Mouse (Mus musculus) limb, embryonic 11.5 days (tissue): Measurements from ENCODE around the gene Ppp1r3c. TPM values are rescaled to one million over a fixed set of nuclear protein-coding genes. Genes with fewer than 3 reads are reported as not detected.

ENCODE experiments used
- ATAC-seq: fragments of 200-750 bp; cut with Nextera tagmentation; 2 replicates; pipeline ENCODE4 v1.8.0; 2017; ENCODE audit warnings: low read depth; ENCODE audit not compliant: insufficient number of reproducible peaks, low FRiP score, low TSS enrichment
- DNase-seq: peaks from one replicate; pipeline ENCODE4 v3.0.0-alpha.2; 2015; ENCODE audit warnings: low spot score
- H3K27ac ChIP-seq: fragments of 300-500 bp; sonication (generic); replicated peaks from 2 replicates; pipeline ENCODE4 v1.5.1; 2014; ENCODE audit warnings: low read depth, mild to moderate bottlenecking, low read length
- H3K27me3 ChIP-seq: fragments of 300-500 bp; sonication (generic); 2 replicates; pipeline ENCODE4 v1.6.1; 2014; ENCODE audit warnings: mild to moderate bottlenecking, low read length, mixed read lengths; ENCODE audit not compliant: control insufficient read depth, insufficient read depth
- H3K36me3 ChIP-seq: fragments of 300-500 bp; sonication (generic); 2 replicates; pipeline ENCODE4 v1.6.1; 2014; ENCODE audit warnings: mild to moderate bottlenecking, low read length, moderate library complexity, mixed read lengths; ENCODE audit not compliant: control insufficient read depth, insufficient read depth
- H3K4me1 ChIP-seq: fragments of 300-500 bp; sonication (generic); 2 replicates; pipeline ENCODE4 v1.6.1; 2014; ENCODE audit warnings: low read length, mixed read lengths; ENCODE audit not compliant: control insufficient read depth, insufficient read depth
- H3K4me2 ChIP-seq: fragments of 300-500 bp; sonication (generic); 2 replicates; pipeline ENCODE4 v1.6.1; 2014; ENCODE audit warnings: low read depth, mild to moderate bottlenecking, moderate library complexity; ENCODE audit not compliant: severe bottlenecking
- H3K4me3 ChIP-seq: fragments of 300-500 bp; sonication (generic); 2 replicates; pipeline ENCODE4 v1.5.1; 2014; ENCODE audit warnings: low read depth, low read length
- H3K9ac ChIP-seq: fragments of 300-500 bp; sonication (generic); 2 replicates; pipeline ENCODE4 v1.6.1; 2014; ENCODE audit warnings: mild to moderate bottlenecking, low read length
- H3K9me3 ChIP-seq: fragments of 300-500 bp; sonication (generic); 2 replicates; pipeline ENCODE4 v1.6.1; 2016; ENCODE audit warnings: low read length; ENCODE audit not compliant: control insufficient read depth
- WGBS: fragments of 180-500 bp; shearing (Covaris S2); extraction: QIAGEN DNeasy Blood & Tissue Kit; methylation state at CpG from one replicate; pipeline ENCODE4 v1.1.7; 2014; 5-methylcytosine and 5-hydroxymethylcytosine counted together
- polyA plus RNA-seq: library from polyadenylated mRNA; unstranded; fragments of >200 nt; fragmentation: Nextera tagmentation; extraction: Ambion mirVana; gene quantifications from 2 replicates; pipeline ENCODE4 v1.2.1, GENCODE M21; 2014

Ppp1r3c gene
- polyA plus RNA-seq, 1 experiment from 2014 or later, result 2.7 TPM

DNA sequence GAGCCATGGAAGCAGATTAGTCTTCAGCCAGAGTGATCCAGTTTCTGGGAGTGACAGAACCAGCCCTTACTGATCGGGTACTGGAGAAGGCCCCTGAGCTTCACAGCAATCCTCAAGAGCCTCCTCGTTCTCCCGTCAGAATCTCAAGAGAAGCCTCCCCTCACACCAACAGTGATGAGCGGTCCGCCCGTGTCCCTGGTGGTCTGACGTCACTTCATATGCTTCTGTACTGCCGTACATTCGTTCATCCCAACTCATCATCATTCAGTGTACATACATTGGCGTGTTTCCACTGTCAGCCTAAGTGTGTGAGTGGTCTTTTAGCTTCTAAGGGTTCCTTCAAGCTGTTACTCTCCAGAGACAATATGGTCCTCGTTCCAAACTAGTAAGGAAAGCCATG is 50.4 kb downstream of the Ppp1r3c start:
- no peak for ATAC-seq
- DNase-seq, result no peak
- whole genome bisulfite sequencing, result 94% methylated on average over 11 of the region's 11 CpGs
- Histone ChIP-seq H3K36me3 (no peaks in the 10 kb centered on the region), H3K9ac (no peak overlapping the region), H3K9me3 (no peaks in the 10 kb centered on the region), H3K4me2 (no peak overlapping the region), H3K27me3 (no peaks in the 10 kb centered on the region), H3K4me1 (no peaks in the 10 kb centered on the region), H3K27ac (no peak overlapping the region), H3K4me3 (no peak overlapping the region)

DNA sequence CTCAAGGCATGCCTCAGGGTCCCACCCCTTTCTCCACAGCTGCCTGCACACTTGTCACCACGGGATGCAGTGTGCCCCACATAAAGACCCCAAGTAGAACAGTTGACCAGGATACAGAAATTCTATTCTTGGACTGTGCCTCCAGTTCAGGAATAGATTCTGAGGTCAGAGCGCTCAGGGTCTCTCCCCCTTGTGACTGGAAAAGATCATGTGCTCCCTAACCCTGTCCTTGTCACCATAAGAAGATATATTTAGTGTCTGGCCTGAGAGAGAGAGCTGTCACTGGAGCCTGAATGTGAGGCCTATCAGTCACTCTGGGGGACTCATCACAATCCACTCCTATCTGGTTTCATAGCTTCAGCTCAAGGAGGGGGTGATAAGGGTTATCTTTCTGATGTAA is 53.9 kb downstream of the Ppp1r3c start:
- no peaks in the 10 kb centered on the region for H3K36me3 ChIP-seq
- H3K27ac ChIP-seq, result no peak overlapping the region
- ATAC-seq (no peak), DNase-seq (no peak)
- H3K9ac ChIP-seq, result no peak overlapping the region
- H3K4me2 ChIP-seq, result no peak overlapping the region
- no peaks in the 10 kb centered on the region for H3K27me3 ChIP-seq
- 83% methylated on average over 2 of the region's 2 CpGs for WGBS
- no peaks in the 10 kb centered on the region for H3K9me3 ChIP-seq
- H3K4me3 ChIP-seq, result no peak overlapping the region
- H3K4me1 ChIP-seq, result 0 out of 2 replicates have a peak, but pooled peaks cover 4% of the 10 kb centered on the region

Other genes starting within 250 kb of the Ppp1r3c start
- gene Hectd2, start 182.0 kb downstream of the Ppp1r3c start, polyA plus RNA-seq, result 2.0 and 2.3 TPM in 2 replicates
- gene Tnks2, start 97.6 kb upstream of the Ppp1r3c start, polyA plus RNA-seq, result 80.1 and 86.4 TPM in 2 replicates
- 3.1 and 4.7 TPM in 2 replicates for gene Fgfbp3, start 183.0 kb upstream of the Ppp1r3c start, polyA plus RNA-seq
- 15.3 and 17.3 TPM in 2 replicates for gene Btaf1, start 189.4 kb upstream of the Ppp1r3c start, polyA plus RNA-seq